Mouse (Mus musculus): ENCODE results near the gene Gm21863.
"Not testable (repeated sequence)": the region's sequence is repeated elsewhere in the genome, so short reads cannot be mapped to it uniquely, and the experiment has no call there.

Gm21863 gene

DNA sequence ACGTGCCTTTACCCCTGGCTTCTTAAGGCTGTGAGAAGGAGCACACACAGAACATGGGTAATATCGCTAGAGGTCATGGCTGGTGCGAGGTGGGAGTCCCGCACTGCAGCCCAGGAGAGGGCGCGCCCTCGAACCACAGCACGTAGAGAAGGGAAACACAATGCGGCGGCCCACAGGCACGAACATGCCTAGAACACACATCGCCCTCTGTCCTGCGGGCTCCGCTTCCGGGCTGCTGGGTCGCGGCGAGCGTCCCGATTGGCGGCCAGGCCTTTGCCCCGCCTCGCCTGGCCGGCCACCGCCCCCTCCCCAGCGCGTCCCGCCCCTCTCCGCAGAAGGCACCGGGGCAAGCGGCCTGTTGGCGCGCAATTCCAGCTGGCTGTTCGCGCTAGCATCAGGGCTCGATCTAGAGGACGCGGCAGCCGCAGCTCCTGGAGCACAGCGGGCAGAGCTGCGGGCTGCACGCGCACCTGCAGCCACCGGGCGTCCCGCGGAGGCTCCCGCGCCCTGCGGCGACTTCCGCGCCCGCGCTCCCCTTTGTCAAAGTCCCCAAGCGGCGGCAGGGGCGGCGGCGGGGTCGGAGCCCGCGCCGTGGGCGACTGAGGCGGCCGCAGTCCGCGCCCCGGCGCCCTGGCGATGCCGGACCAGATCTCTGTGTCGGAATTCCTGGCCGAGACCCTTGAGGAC, at the start of gene Gm21863:
TSS of gene Gm21863 (plus strand) at position 637 of the 687 bp plus-strand sequence.
- not testable (repeated sequence) for DNase-seq

DNA sequence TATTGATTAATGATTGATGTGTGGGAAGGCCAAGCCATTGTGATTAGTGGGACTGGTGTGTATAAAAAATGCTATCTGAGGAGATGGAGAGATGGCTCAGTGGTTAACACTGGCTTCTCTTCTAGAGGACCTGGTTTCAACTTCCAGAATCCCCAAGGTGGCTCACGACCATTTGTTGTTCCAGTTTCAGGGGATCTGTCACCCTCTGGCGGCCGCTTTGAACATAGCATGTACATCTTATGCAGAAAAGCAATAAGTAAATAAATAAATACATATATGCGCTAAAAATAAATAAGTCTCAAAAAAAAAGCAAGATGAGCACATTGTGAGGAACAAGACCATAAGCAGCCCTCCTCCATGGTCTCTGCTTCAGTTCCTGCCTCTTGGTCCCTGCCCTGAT, 26.3 kb upstream of the Gm21863 start:
- DNase-seq: not testable (repeated sequence)

Measured in heart, adult 11 months (tissue).